Mouse (Mus musculus) liver, embryonic 14.5 days (tissue): Measurements from ENCODE around the gene Fxr2. TPM values are rescaled to one million over a fixed set of nuclear protein-coding genes. Genes with fewer than 3 reads are reported as not detected.

Experiments used
- ATAC-seq: fragments of 200-750 bp; cut with Nextera tagmentation; 2 replicates; pipeline ENCODE4 v1.8.0; 2017; ENCODE audit warnings: moderate number of reproducible peaks, mild to moderate bottlenecking, moderate library complexity; ENCODE audit not compliant: insufficient read depth
- DNase-seq, 3 experiments: peaks; one replicate each; pipeline ENCODE4 v3.0.0-alpha.2; 2012 to 2013; ENCODE audit warnings: low read depth in 3 of 3, low spot score in 3 of 3
- H3K27ac ChIP-seq: fragments of 300-500 bp; sonication (generic); 2 replicates; pipeline ENCODE4 v1.5.1; 2014; ENCODE audit warnings: moderate library complexity, mild to moderate bottlenecking, control low read depth, inconsistent platforms
- H3K27me3 ChIP-seq: fragments of 300-500 bp; sonication (generic); 2 replicates; pipeline ENCODE4 v1.6.1; 2014; ENCODE audit warnings: mild to moderate bottlenecking, low read length, moderate library complexity; ENCODE audit not compliant: control insufficient read depth, insufficient read depth
- H3K36me3 ChIP-seq: fragments of 300-500 bp; sonication (generic); replicated peaks from 2 replicates; pipeline ENCODE4 v1.6.1; 2014; ENCODE audit warnings: low read depth; ENCODE audit not compliant: control insufficient read depth, insufficient read depth
- H3K4me1 ChIP-seq, 2 experiments: fragments of 200-500 bp in 1 of 2; fragments of 300-500 bp in 1 of 2; sonication (generic) in 1 of 2; replicated peaks; 2 replicates each; pipeline ENCODE4 v1.6.1; 2012 to 2014; ENCODE audit warnings: antibody characterized with exemption in 1 of 2, inconsistent platforms in 1 of 2, low read length in 1 of 2; ENCODE audit not compliant: control insufficient read depth in 2 of 2, insufficient read depth in 2 of 2
- H3K4me2 ChIP-seq: fragments of 300-500 bp; sonication (generic); 2 replicates; pipeline ENCODE4 v1.6.1; 2014; ENCODE audit warnings: low read depth, mild to moderate bottlenecking, control low read depth, moderate library complexity
- H3K4me3 ChIP-seq, 2 experiments: fragments of 200-500 bp in 1 of 2; fragments of 300-500 bp in 1 of 2; sonication (generic) in 1 of 2; 2 replicates each; pipeline ENCODE4 v1.5.1; 2012 to 2014; ENCODE audit warnings: low read depth in 2 of 2, low read length in 2 of 2, mild to moderate bottlenecking in 2 of 2, control low read depth in 1 of 2, inconsistent platforms in 1 of 2, moderate library complexity in 1 of 2; ENCODE audit not compliant: insufficient read depth in 1 of 2
- H3K9ac ChIP-seq: fragments of 300-500 bp; sonication (generic); replicated peaks from 2 replicates; pipeline ENCODE4 v1.6.1; 2014; ENCODE audit warnings: mild to moderate bottlenecking, control low read depth, moderate library complexity
- H3K9me3 ChIP-seq: fragments of 300-500 bp; sonication (generic); 2 replicates; pipeline ENCODE4 v1.6.1; 2016; ENCODE audit warnings: low read length, mixed read lengths; ENCODE audit not compliant: control insufficient read depth
- CTCF ChIP-seq: IDR thresholded peaks from 2 replicates; pipeline ENCODE4 v1.5.1; 2016; ENCODE audit warnings: antibody characterized with exemption, low read depth, control low read depth
- EP300 ChIP-seq: IDR thresholded peaks from 2 replicates; pipeline ENCODE4 v1.6.1; 2016; ENCODE audit warnings: antibody characterized with exemption, low read depth
- WGBS: fragments of 180-500 bp; shearing (Covaris S2); extraction: QIAGEN DNeasy Blood & Tissue Kit; methylation state at CpG from one replicate; pipeline ENCODE4 v1.1.7; 2014; ENCODE audit not compliant: insufficient replicate concordance; 5-methylcytosine and 5-hydroxymethylcytosine counted together
- polyA plus RNA-seq, 2 experiments: library from polyadenylated mRNA; depleted of rRNA in 1 of 2; stranded (reverse) in 1 of 2; unstranded in 1 of 2; fragments of >200 nt; fragmentation: Nextera tagmentation in 1 of 2; extraction: Ambion mirVana in 1 of 2; gene quantifications; 2 replicates each; pipeline versions ENCODE4 v1.2.1 to v1.2.3; 2012 to 2014

The Fxr2 gene
- polyA plus RNA-seq, 2 experiments, result 5.4 to 21.7 TPM

DNA sequence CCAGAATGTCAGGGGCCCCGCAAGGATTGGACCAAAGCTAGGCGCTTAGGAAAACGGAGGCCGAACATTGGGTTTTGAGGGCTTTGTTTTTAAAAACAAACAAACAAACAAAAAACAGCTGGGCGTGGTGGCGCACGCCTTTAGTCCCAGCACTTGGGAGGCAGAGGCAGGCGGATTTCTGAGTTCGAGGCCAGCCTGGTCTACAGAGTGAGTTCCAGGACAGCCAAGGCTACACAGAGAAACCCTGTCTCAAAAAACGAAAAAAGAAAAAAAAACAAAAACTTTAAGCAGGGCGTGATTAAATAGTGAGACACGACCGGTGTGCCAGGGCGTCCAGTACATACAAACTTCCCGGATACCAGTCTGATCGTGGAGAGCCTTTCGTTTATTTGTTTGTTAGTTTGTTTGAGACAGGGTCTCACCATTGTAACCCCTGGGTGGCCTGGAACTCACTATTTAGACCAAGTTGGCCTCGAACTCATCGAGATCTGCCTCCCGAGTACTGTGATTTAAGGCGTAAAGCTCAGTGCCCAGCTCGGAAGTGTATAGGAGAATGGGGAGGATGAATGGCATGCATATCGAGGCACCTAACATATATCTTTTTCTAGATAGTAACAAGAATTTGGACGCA is 49.5 kb downstream of the Fxr2 start:
- DNase-seq, result no peak
- 21% methylated on average over 24 of the region's 24 CpGs for WGBS
- H3K9me3 ChIP-seq, result no peaks in the 10 kb centered on the region

DNA sequence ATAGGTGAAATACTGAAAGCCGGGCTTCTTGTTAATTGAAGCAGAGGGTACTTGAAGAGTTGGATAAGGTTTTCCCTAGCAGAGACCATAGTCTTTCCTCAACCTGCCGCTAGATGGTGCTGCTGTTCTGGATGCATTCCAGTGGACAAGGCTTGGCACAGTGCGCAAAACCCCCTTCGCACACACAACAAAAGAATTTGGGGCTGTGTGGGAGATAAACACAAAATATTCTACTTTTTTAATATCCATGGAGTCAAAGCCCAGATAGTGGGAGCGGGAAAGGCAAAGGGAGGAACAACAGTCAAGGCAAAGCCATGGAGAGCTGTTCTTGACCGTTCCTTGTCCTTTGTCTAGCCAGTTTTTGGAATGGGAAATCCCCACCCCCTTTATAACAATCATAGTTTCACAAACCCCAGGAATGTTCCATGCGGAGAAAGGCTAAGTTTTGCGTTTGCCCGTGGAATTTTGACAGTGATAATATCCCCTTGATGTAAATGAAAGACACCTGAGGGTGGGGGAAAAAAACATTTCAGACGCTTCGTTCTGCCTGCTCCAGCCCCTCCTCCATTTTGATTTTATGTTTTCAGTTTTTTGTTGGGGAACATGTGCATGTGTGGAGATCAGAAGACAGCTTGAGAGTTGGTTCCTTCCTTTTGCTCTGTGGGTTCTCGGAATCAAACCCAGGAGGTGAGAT is 50.2 kb downstream of the Fxr2 start:
- H3K36me3 ChIP-seq, result peaks cover 6% of the 10 kb centered on the region
- no peak overlapping the region for H3K27ac ChIP-seq
- DNase-seq (peak; percentile 80 to 81 (median 81)), ATAC-seq (no peak)
- peak overlapping the region in 1 of 2 experiments; percentile 82; a peak in 2 of 4 replicates for H3K4me3 ChIP-seq
- no peak for TF ChIP-seq EP300
- TF ChIP-seq CTCF, result peak; percentile 96
- no peak overlapping the region for H3K9ac ChIP-seq
- H3K9me3 ChIP-seq, result no peaks in the 10 kb centered on the region
- H3K4me1 ChIP-seq, result peaks cover 8 to 21% of the 10 kb centered on the region in 2 experiments; a peak in 3 of 4 replicates
- H3K27me3 ChIP-seq, result no peaks in the 10 kb centered on the region
- WGBS, result 29% methylated on average over 12 of the region's 12 CpGs
- H3K4me2 ChIP-seq, result peak overlapping the region; percentile 93

More for the DNA sequence above, 49.5 kb downstream of the Fxr2 start:
- peaks cover 7% of the 10 kb centered on the region for H3K36me3 ChIP-seq
- peak overlapping the region; percentile 73 to 82 for H3K4me3 ChIP-seq
- TF ChIP-seq CTCF (no peak), EP300 (no peak)
- peak overlapping the region; percentile 80 for H3K9ac ChIP-seq
- ATAC-seq, result peak; percentile 31
- H3K27ac ChIP-seq, result peak overlapping the region; percentile 88
- H3K27me3 ChIP-seq, result no peaks in the 10 kb centered on the region
- peaks cover 8 to 21% of the 10 kb centered on the region in 2 experiments; a peak in 3 of 4 replicates for H3K4me1 ChIP-seq
- peak overlapping the region; percentile 93 for H3K4me2 ChIP-seq

DNA sequence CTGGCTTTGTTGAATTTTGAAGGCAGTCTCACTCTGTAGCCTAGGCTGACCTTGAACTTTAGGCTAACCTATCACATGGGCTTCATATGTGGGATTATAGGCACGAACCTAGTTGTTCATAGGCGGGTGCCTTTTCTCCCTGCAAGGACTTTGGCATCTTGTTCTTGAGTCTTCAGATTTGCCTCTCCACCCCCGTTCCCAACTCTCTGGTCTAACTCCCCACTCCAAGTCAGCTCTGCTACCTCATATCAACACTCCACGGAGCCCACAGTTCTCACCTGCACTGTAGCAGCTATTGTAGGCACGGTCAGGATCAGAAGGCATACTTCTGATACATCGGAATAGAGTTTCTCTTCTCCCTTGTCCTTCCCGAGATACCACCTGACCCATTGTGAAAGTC is 50.8 kb downstream of the Fxr2 start:
- Histone ChIP-seq H3K9ac (no peak overlapping the region), H3K9me3 (no peaks in the 10 kb centered on the region), H3K4me3 (no peak overlapping the region), H3K4me2 (no peak overlapping the region), H3K4me1 (peaks cover 8 to 21% of the 10 kb centered on the region in 2 experiments; a peak in 3 of 4 replicates), H3K36me3 (peaks cover under 1% of the 10 kb centered on the region; the same call in 1 of the 2 replicates), H3K27ac (no peak overlapping the region), H3K27me3 (no peaks in the 10 kb centered on the region)
- ATAC-seq (no peak), DNase-seq (no peak)
- 57% methylated on average over 7 of the region's 7 CpGs for WGBS
- TF ChIP-seq EP300 (no peak), CTCF (no peak)

DNA sequence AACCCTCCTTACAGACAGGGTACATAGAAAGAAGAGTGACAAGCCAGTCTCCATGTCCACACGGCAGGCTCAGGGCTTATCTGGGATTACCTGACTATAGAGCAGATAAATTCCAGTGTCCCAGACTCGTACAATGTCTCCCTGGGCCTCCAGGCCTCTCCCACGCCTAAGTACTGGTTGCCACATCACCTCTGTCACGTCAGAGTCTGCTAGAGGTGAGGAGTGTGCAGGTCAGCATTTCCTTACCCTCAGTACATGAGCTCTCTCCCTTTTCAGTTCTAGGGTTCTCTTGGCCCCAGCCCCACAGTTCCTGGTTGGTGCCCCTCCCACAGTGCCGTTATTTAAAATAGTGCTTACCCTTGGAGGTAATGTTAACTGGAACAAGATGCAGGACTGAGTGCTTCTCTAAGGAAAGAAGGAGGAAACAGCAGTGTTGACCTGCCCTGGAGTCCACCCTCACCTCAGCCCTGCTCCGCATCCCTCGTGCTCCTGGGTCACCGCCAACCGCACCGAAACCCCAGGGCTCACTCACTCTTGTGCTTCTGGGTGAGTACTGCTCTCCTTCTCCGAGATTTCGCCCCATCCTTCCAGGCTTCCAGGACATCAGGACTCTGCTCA is 51.4 kb downstream of the Fxr2 start:
- Histone ChIP-seq H3K27me3 (no peaks in the 10 kb centered on the region), H3K4me1 (peaks cover 8 to 21% of the 10 kb centered on the region in 2 experiments; a peak in 3 of 4 replicates), H3K4me3 (no peak overlapping the region), H3K27ac (no peak overlapping the region), H3K36me3 (no peaks in the 10 kb centered on the region; the same call in 1 of the 2 replicates), H3K9me3 (no peaks in the 10 kb centered on the region), H3K9ac (no peak overlapping the region), H3K4me2 (no peak overlapping the region)
- 70% methylated on average over 12 of the region's 12 CpGs for WGBS
- ATAC-seq, result no peak
- no peak for TF ChIP-seq CTCF
- no peak for TF ChIP-seq EP300
- DNase-seq, result no peak

DNA sequence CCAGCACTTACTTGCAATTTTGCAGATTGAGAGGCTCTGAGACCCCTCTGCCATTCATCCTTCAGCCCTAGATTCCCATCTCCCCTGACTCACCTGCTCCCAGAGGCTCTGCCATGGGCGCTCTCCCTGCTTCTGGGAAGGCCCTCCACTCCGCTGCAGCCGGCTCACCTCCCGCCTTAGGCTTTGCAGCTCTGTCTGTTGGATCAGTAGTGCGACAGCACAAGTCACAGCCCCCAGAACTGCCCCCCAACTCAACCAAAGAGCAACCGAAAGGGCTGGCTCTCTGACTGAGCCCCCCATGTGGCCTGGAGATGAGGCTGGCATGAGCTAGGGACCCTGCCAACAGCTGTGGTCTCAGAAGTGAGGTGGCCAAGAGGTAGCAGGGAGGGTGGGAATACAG is 52.1 kb downstream of the Fxr2 start:
- Histone ChIP-seq H3K4me2 (no peak overlapping the region), H3K9me3 (no peaks in the 10 kb centered on the region), H3K27ac (no peak overlapping the region), H3K4me3 (no peak overlapping the region), H3K4me1 (peaks cover 8 to 21% of the 10 kb centered on the region in 2 experiments; a peak in 3 of 4 replicates), H3K27me3 (no peaks in the 10 kb centered on the region), H3K9ac (no peak overlapping the region), H3K36me3 (no peaks in the 10 kb centered on the region; the same call in 1 of the 2 replicates)
- DNase-seq, result no peak
- no peak for ATAC-seq
- 79% methylated on average over 6 of the region's 6 CpGs for WGBS
- TF ChIP-seq EP300 (no peak), CTCF (no peak)
